Mouse (Mus musculus): ENCODE measurements around the gene Pithd1.

Pithd1 gene

GRCm38 (mm10) chr4:135960717-135961116 lies 26.3 kb downstream of the Pithd1 start:
- peak; percentile 90 to 93 for DNase-seq

GRCm38 (mm10) chr4:135958354-135958753 lies 28.7 kb downstream of the Pithd1 start:
- DNase-seq, result no peak

GRCm38 (mm10) chr4:135955886-135956285 lies 31.2 kb downstream of the Pithd1 start:
- no peak for DNase-seq

- peak; percentile 89 for DNase-seq
Measured at GRCm38 (mm10) chr4:135954241-135954640, 32.8 kb downstream of the Pithd1 start.

- DNase-seq, result no peak
Measured at GRCm38 (mm10) chr4:135953179-135953578, 33.9 kb downstream of the Pithd1 start.

GRCm38 (mm10) chr4:135951505-135951904 lies 35.6 kb downstream of the Pithd1 start:
- peak; percentile 60 to 65 for DNase-seq

GRCm38 (mm10) chr4:135950365-135950764 lies 36.7 kb downstream of the Pithd1 start:
- DNase-seq, result no peak

- DNase-seq, result no peak
Measured at GRCm38 (mm10) chr4:135949911-135950310, 37.2 kb downstream of the Pithd1 start.

- DNase-seq, result no peak
Measured at GRCm38 (mm10) chr4:135949475-135949874, 37.6 kb downstream of the Pithd1 start.

- peak in 1 of 2 experiments; percentile 15 for DNase-seq
Measured at GRCm38 (mm10) chr4:135948142-135948541, 38.9 kb downstream of the Pithd1 start.

GRCm38 (mm10) chr4:135946659-135947301 lies 40.3 kb downstream of the Pithd1 start:
- DNase-seq, result peak in 1 of 2 experiments; percentile 16

- DNase-seq, result peak; percentile 96 to 97
Measured at GRCm38 (mm10) chr4:135946278-135946658, 40.8 kb downstream of the Pithd1 start, which contains the start of gene Hmgcl. Gene Hmgcl, plus strand, starts transcription at chr4:135946448.

- DNase-seq, result no peak
Measured at GRCm38 (mm10) chr4:135945706-135946105, 41.4 kb downstream of the Pithd1 start.

- DNase-seq, result no peak
Measured at GRCm38 (mm10) chr4:135943389-135943788, 43.7 kb downstream of the Pithd1 start.

- peak; percentile 22 to 26 for DNase-seq
Measured at GRCm38 (mm10) chr4:135942193-135942592, 44.9 kb downstream of the Pithd1 start.

- DNase-seq, result peak; percentile 56
Measured at GRCm38 (mm10) chr4:135941026-135941425, 46.0 kb downstream of the Pithd1 start.

- DNase-seq, result no peak
Measured at GRCm38 (mm10) chr4:135938858-135939257, 48.2 kb downstream of the Pithd1 start.

- no peak for DNase-seq
Measured at GRCm38 (mm10) chr4:135935502-135935901, 51.6 kb downstream of the Pithd1 start.

- DNase-seq, result no peak
Measured at GRCm38 (mm10) chr4:135934708-135935500, 52.2 kb downstream of the Pithd1 start.

GRCm38 (mm10) chr4:135931832-135932231 lies 55.2 kb downstream of the Pithd1 start:
- peak; percentile 63 to 67 for DNase-seq

- DNase-seq, result no peak
Measured at GRCm38 (mm10) chr4:135930239-135930638, 56.8 kb downstream of the Pithd1 start.

GRCm38 (mm10) chr4:135929828-135930227 lies 57.2 kb downstream of the Pithd1 start:
- DNase-seq, result no peak

- no peak for DNase-seq
Measured at GRCm38 (mm10) chr4:135929405-135929804, 57.7 kb downstream of the Pithd1 start.

- no peak for DNase-seq
Measured at GRCm38 (mm10) chr4:135928376-135928775, 58.7 kb downstream of the Pithd1 start.

Data from B cell, adult 2 months (primary cell).